Mouse (Mus musculus): ENCODE data around the gene Crtac1. TPM values are rescaled to one million over a fixed set of nuclear protein-coding genes. Genes with fewer than 3 reads are reported as not detected.

The Crtac1 gene
- total and polyA plus RNA-seq, 2 experiments from 2014 or later: 31.3 to 53.1 TPM

- Histone ChIP-seq H3K4me3 (ENCODE audit: low read length) (no peak overlapping the region), H3K27ac (no peak overlapping the region), H3K9me3 (ENCODE audit: low read length) (no peaks in the 10 kb centered on the region), H3K27me3 (ENCODE audit: insufficient read depth, low read length) (no peaks in the 10 kb centered on the region), H3K4me2 (ENCODE audit: low read depth, low read length) (no peak overlapping the region), H3K9ac (replicated peaks; ENCODE audit: low read length) (no peak overlapping the region), H3K4me1 (ENCODE audit: insufficient read depth, low read length) (no peaks in the 10 kb centered on the region), H3K36me3 (ENCODE audit: insufficient read depth, low read length) (no peaks in the 10 kb centered on the region)
- DNase-seq (ENCODE audit: low spot score): no peak
- WGBS: 81% methylated on average over 5 of the region's 5 CpGs
- ATAC-seq: no peak
- no peak for TF ChIP-seq CTCF (IDR thresholded peaks at IDR 0.05; ENCODE audit: low read depth)
These were observed 153.1 kb downstream of the Crtac1 start for GRCm38 (mm10) chr19:42278461-42278860.

DNA sequence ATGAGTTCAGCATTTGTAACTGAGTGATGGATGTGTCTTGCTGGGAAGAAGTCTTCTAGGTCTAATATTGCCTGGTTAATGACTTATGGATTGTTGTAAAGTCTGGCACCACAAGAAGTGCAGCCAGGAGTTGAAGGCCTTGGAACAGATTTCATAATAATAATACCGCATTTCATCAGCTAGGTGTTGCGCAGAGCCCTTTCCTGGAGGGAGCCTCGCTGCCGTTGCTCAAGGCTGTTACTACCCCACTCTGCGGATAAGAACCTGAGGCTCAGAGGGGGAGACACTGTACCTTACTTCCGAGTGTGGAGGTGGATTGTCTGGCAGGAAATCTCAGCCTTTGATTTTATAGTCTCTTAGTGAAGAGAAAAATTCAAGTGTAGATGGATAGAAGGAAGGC is 154.3 kb downstream of the Crtac1 start:
- 92% methylated on average over 6 of the region's 6 CpGs for WGBS
- ATAC-seq: no peak
- Histone ChIP-seq H3K4me2 (ENCODE audit: low read depth, low read length) (no peak overlapping the region), H3K4me1 (ENCODE audit: insufficient read depth, low read length) (no peaks in the 10 kb centered on the region), H3K9me3 (ENCODE audit: low read length) (no peaks in the 10 kb centered on the region), H3K27ac (no peak overlapping the region), H3K27me3 (ENCODE audit: insufficient read depth, low read length) (no peaks in the 10 kb centered on the region), H3K9ac (replicated peaks; ENCODE audit: low read length) (no peak overlapping the region), H3K4me3 (ENCODE audit: low read length) (no peak overlapping the region), H3K36me3 (ENCODE audit: insufficient read depth, low read length) (no peaks in the 10 kb centered on the region)
- no peak for TF ChIP-seq CTCF (IDR thresholded peaks at IDR 0.05; ENCODE audit: low read depth)
- no peak for DNase-seq (ENCODE audit: low spot score)

DNA sequence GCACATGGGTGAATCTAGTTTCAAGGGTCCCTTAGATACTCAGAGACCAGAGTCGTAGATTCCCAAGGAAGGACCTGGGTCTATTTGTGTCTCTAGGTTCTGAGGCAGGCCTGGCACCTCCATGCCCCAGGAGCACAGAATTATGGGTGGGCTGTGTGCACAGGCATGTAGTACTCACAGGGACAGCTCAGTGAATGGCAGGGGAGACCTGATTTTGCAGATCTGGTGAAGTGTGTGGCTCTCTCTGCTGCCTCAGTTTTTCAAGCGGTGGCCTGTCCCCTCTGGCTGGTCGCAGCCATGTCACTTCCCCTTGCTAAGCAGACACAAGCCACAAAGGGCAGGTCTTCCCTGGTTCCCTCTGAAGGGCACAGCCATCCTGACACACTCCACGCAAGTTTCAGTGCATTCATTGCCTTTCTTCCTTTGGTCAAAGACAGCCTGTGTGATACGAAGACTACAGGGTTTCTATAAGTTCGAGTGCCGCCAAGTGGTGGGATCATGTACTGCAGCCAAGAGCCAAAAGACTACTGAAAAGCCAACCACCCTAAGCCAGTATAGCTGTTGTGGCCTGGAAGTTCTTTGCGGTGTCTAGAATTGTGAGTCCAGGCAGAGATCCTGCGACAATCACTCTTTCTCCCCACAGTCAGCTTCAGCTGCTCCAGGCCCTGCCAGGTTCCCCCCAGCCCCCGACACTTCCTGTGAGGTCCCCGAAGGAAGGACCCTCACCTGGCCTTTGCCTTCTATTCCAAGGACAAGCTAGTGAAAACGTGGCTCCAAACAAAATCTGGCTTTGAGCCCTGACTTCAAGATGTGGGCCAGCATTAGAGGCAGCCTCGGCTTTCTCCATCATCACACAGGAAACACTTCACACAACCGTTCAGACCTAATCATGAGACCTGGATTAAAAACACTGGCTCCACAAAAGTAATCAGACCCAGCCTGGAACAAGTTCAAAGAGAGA is 159.3 kb downstream of the Crtac1 start:
- H3K9ac ChIP-seq (replicated peaks; ENCODE audit: low read length): no peak overlapping the region
- DNase-seq (ENCODE audit: low spot score) (peak; percentile 91), ATAC-seq (peak; percentile 66)
- H3K27ac ChIP-seq: no peak overlapping the region
- no peaks in the 10 kb centered on the region for H3K27me3 ChIP-seq (ENCODE audit: insufficient read depth, low read length)
- no peaks in the 10 kb centered on the region for H3K4me1 ChIP-seq (ENCODE audit: insufficient read depth, low read length)
- peak; percentile 97 for TF ChIP-seq CTCF (IDR thresholded peaks at IDR 0.05; ENCODE audit: low read depth)
- no peak overlapping the region for H3K4me2 ChIP-seq (ENCODE audit: low read depth, low read length)
- 41% methylated on average over 14 of the region's 14 CpGs for WGBS
- no peaks in the 10 kb centered on the region for H3K9me3 ChIP-seq (ENCODE audit: low read length)
- H3K36me3 ChIP-seq (ENCODE audit: insufficient read depth, low read length): no peaks in the 10 kb centered on the region
- H3K4me3 ChIP-seq (ENCODE audit: low read length): no peak overlapping the region

DNA sequence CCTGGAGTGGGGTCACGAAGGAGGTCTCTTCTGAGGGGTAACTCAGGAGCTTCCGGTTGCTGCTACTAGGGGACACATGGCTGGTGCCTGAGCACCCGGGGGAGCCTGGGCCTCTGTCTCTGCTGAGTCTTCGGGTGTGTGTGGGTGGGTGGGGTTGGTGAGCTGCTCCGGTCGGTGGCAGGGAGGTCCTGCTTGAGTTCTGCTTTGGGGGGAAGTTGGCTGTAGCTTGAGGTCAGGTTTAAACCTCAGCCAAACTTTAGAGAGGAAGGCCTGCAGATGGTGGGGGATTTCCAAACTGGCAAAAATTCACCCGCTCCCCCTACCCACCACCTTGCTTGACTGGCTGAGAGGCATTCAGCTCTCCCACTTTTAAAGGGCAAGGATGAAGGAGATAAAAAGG is 160.4 kb downstream of the Crtac1 start:
- 78% methylated on average over 7 of the region's 7 CpGs for WGBS
- H3K36me3 ChIP-seq (ENCODE audit: insufficient read depth, low read length): no peaks in the 10 kb centered on the region; the same call in 1 of the 2 replicates
- H3K4me2 ChIP-seq (ENCODE audit: low read depth, low read length): no peak overlapping the region
- ATAC-seq (no peak), DNase-seq (ENCODE audit: low spot score) (no peak)
- no peaks in the 10 kb centered on the region for H3K9me3 ChIP-seq (ENCODE audit: low read length)
- TF ChIP-seq CTCF (IDR thresholded peaks at IDR 0.05; ENCODE audit: low read depth): no peak
- no peak overlapping the region for H3K4me3 ChIP-seq (ENCODE audit: low read length)
- no peaks in the 10 kb centered on the region for H3K4me1 ChIP-seq (ENCODE audit: insufficient read depth, low read length)
- no peak overlapping the region for H3K27ac ChIP-seq
- no peaks in the 10 kb centered on the region for H3K27me3 ChIP-seq (ENCODE audit: insufficient read depth, low read length)
- no peak overlapping the region for H3K9ac ChIP-seq (replicated peaks; ENCODE audit: low read length)

DNA sequence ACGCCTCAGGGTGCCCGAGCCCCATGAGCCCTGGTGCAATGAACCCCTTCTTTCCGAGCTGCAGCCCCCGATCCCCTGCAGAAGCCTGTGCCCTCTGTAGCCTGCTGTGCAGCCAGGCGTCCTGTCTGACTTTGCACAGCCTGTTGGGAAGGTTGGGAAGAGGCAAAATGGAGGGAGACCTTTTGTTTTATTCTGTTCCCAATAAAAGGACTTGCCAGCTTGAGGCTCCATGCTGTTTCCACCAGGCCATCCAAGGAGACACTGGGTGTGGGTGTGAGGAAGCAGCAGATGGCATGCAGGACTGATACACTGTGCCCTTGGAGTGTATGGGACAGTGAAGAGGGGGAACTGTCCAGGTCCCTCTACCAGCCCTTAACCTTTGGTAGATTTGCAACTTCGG is 161.5 kb downstream of the Crtac1 start:
- no peak overlapping the region for H3K27ac ChIP-seq
- H3K9ac ChIP-seq (replicated peaks; ENCODE audit: low read length): no peak overlapping the region
- no peak overlapping the region for H3K4me3 ChIP-seq (ENCODE audit: low read length)
- DNase-seq (ENCODE audit: low spot score) (no peak), ATAC-seq (no peak)
- no peak overlapping the region for H3K4me2 ChIP-seq (ENCODE audit: low read depth, low read length)
- H3K27me3 ChIP-seq (ENCODE audit: insufficient read depth, low read length): no peaks in the 10 kb centered on the region
- WGBS: 58% methylated on average over 6 of the region's 6 CpGs
- no peaks in the 10 kb centered on the region for H3K9me3 ChIP-seq (ENCODE audit: low read length)
- no peak for TF ChIP-seq CTCF (IDR thresholded peaks at IDR 0.05; ENCODE audit: low read depth)
- H3K36me3 ChIP-seq (ENCODE audit: insufficient read depth, low read length): no peaks in the 10 kb centered on the region; the same call in 1 of the 2 replicates
- no peaks in the 10 kb centered on the region for H3K4me1 ChIP-seq (ENCODE audit: insufficient read depth, low read length)

- H3K9ac ChIP-seq (replicated peaks; ENCODE audit: low read length): no peak overlapping the region
- peaks cover 4% of the 10 kb centered on the region; the same call in 1 of the 2 replicates for H3K36me3 ChIP-seq (ENCODE audit: insufficient read depth, low read length)
- peak overlapping the region; percentile 38; the same call in 1 of the 2 replicates for H3K4me2 ChIP-seq (ENCODE audit: low read depth, low read length)
- no peak for TF ChIP-seq CTCF (IDR thresholded peaks at IDR 0.05; ENCODE audit: low read depth)
- H3K4me3 ChIP-seq (ENCODE audit: low read length): no peak overlapping the region
- DNase-seq (ENCODE audit: low spot score): no peak
- no peaks in the 10 kb centered on the region for H3K4me1 ChIP-seq (ENCODE audit: insufficient read depth, low read length)
- 7% methylated on average over 18 of the region's 19 CpGs for WGBS
- no peak overlapping the region for H3K27ac ChIP-seq
- no peaks in the 10 kb centered on the region for H3K9me3 ChIP-seq (ENCODE audit: low read length)
- no peak for ATAC-seq
- H3K27me3 ChIP-seq (ENCODE audit: insufficient read depth, low read length): no peaks in the 10 kb centered on the region
These were observed 163.2 kb downstream of the Crtac1 start for GRCm38 (mm10) chr19:42268337-42268736.

DNA sequence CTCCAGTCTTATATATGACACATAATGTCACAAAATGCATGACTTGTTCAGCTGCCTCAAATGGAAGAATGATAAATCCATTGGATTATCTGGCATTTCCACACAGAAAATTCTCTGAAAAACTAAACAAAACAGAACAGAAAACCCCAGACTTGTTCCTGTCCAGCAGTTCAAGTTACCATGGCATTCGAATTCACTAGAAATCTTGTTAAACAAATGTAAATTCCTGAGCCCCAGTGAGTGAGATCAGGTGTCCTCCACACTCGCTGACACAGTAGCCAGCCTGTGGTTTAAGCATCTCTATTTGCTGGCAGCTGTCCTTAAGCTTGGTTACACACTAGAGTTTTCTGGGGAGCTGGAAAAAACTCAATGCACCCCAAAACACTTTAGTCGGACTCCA is 168.1 kb downstream of the Crtac1 start:
- Histone ChIP-seq H3K4me3 (ENCODE audit: low read length) (no peak overlapping the region), H3K9me3 (ENCODE audit: low read length) (no peaks in the 10 kb centered on the region), H3K27me3 (ENCODE audit: insufficient read depth, low read length) (no peaks in the 10 kb centered on the region), H3K36me3 (ENCODE audit: insufficient read depth, low read length) (peaks cover 4% of the 10 kb centered on the region; the same call in 1 of the 2 replicates), H3K4me2 (ENCODE audit: low read depth, low read length) (no peak overlapping the region), H3K4me1 (ENCODE audit: insufficient read depth, low read length) (0 out of 2 replicates have a peak, but pooled peaks cover 3% of the 10 kb centered on the region), H3K27ac (no peak overlapping the region), H3K9ac (replicated peaks; ENCODE audit: low read length) (no peak overlapping the region)
- ATAC-seq (no peak), DNase-seq (ENCODE audit: low spot score) (no peak)
- no peak for TF ChIP-seq CTCF (IDR thresholded peaks at IDR 0.05; ENCODE audit: low read depth)
- WGBS: 49% methylated on average over 3 of the region's 3 CpGs
